Mouse (Mus musculus): ENCODE results near the gene Efna5.

DNA sequence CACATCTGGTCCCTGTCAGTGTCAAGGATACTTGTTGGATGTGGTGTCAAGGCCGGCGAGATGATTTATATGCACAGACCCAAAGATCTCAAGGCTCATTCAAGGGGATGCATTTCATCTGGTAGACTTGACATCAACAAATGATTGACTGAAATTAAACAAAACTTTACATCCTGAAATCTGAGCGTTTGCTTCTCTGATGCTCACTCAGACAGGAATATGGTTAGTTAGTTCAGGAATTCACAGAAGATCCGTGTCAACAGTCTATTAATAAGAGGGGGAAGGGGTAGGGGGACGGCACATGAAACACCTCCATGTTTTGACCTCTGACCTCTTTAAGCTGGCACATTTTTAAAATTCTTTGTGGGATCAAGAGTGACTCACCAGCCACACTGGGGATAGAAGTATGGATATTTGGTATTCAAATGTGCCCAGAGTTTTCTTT is 205.3 kb downstream of the Efna5 start:
- TF ChIP-seq POLR2A (IDR thresholded peaks at IDR 0.05; ENCODE audit: insufficient read depth, low read length) (no peak), CTCF (IDR thresholded peaks at IDR 0.05; ENCODE audit: low read depth, low read length) (no peak), EP300 (IDR thresholded peaks at IDR 0.05; ENCODE audit: insufficient read depth, low read depth, low read length) (no peak)
